Mouse (Mus musculus) brain, embryonic 14.5 days (tissue): ENCODE results near the gene Ahctf1.

Source experiments
- CTCF ChIP-seq: fragments of 200-500 bp; IDR thresholded peaks from 2 replicates; pipeline ENCODE4 v1.5.1; 2012; ENCODE audit warnings: inconsistent platforms, mild to moderate bottlenecking, moderate library complexity, borderline replicate concordance; ENCODE audit not compliant: insufficient read depth, insufficient read length; ENCODE audit errors: extremely low read depth
- POLR2A ChIP-seq: fragments of 200-500 bp; IDR thresholded peaks from 2 replicates; pipeline ENCODE4 v1.6.1; 2012; ENCODE audit warnings: mild to moderate bottlenecking, inconsistent platforms, borderline replicate concordance; ENCODE audit not compliant: poor library complexity, insufficient read depth, insufficient read length, severe bottlenecking; ENCODE audit errors: extremely low read depth

DNA sequence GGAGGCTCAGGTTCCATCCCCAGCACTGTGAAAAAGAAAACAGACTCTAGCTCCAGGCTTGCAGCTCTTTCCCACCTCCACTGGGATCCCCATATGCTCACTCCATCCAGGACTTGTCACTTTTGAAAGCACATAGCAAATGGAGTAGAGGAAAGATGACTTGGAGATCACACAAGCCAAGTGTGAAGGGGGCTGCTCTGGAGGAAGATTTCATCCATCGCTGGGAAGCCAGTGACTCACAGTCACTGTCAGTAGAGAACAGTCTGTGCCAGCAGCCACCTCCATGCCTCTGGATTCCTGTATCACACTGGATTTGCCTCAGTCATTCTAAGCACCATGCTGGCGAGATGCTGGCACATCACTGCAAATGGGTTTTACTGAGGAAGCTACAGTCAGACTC lies 11.1 kb upstream of the Ahctf1 start:
- TF ChIP-seq CTCF (no peak), POLR2A (no peak)
